Mouse (Mus musculus) neural tube, embryonic 14.5 days (tissue): ENCODE measurements around the gene Tigd3. TPM values are rescaled to one million over a fixed set of nuclear protein-coding genes. Genes with fewer than 3 reads are reported as not detected.

Source experiments
- ATAC-seq: fragments of 200-750 bp; cut with Nextera tagmentation; 2 replicates; pipeline ENCODE4 v1.8.0; 2017; ENCODE audit warnings: low read depth, mild to moderate bottlenecking, moderate TSS enrichment, moderate library complexity
- H3K27ac ChIP-seq: fragments of 300-500 bp; sonication (generic); 2 replicates; pipeline ENCODE4 v1.5.1; 2014; ENCODE audit warnings: low read depth, mild to moderate bottlenecking, control low read depth, low read length, moderate library complexity, mixed read lengths
- H3K27me3 ChIP-seq: fragments of 300-500 bp; sonication (generic); 2 replicates; pipeline ENCODE4 v1.6.1; 2014; ENCODE audit warnings: low read length; ENCODE audit not compliant: control insufficient read depth, insufficient read depth
- H3K36me3 ChIP-seq: fragments of 300-500 bp; sonication (generic); 2 replicates; pipeline ENCODE4 v1.6.1; 2014; ENCODE audit warnings: low read length, mixed read lengths; ENCODE audit not compliant: control insufficient read depth, insufficient read depth
- H3K4me1 ChIP-seq: fragments of 300-500 bp; sonication (generic); 2 replicates; pipeline ENCODE4 v1.6.1; 2014; ENCODE audit warnings: low read length; ENCODE audit not compliant: control insufficient read depth, insufficient read depth
- H3K4me2 ChIP-seq: fragments of 300-500 bp; sonication (generic); 2 replicates; pipeline ENCODE4 v1.6.1; 2014; ENCODE audit warnings: mild to moderate bottlenecking, low read depth, low read length, control low read depth
- H3K4me3 ChIP-seq: fragments of 300-500 bp; sonication (generic); 2 replicates; pipeline ENCODE4 v1.5.1; 2014; ENCODE audit warnings: low read depth, low read length, control low read depth, mixed read lengths
- H3K9ac ChIP-seq: fragments of 300-500 bp; sonication (generic); replicated peaks from 2 replicates; pipeline ENCODE4 v1.6.1; 2014; ENCODE audit warnings: low read depth, mild to moderate bottlenecking, control low read depth, low read length, mixed read lengths
- H3K9me3 ChIP-seq: fragments of 300-500 bp; sonication (generic); 2 replicates; pipeline ENCODE4 v1.6.1; 2016; ENCODE audit warnings: low read length; ENCODE audit not compliant: control insufficient read depth
- WGBS: fragments of 180-500 bp; shearing (Covaris S2); extraction: QIAGEN DNeasy Blood & Tissue Kit; methylation state at CpG from one replicate; pipeline ENCODE4 v1.1.7; 2014; 5-methylcytosine and 5-hydroxymethylcytosine counted together
- polyA plus RNA-seq: library from polyadenylated mRNA; unstranded; fragments of >200 nt; fragmentation: Nextera tagmentation; extraction: Ambion mirVana; gene quantifications from 2 replicates; pipeline ENCODE4 v1.2.1, GENCODE M21; 2014

Gene Tigd3
- polyA plus RNA-seq, 1 experiment from 2014 or later = 12.8 TPM

DNA sequence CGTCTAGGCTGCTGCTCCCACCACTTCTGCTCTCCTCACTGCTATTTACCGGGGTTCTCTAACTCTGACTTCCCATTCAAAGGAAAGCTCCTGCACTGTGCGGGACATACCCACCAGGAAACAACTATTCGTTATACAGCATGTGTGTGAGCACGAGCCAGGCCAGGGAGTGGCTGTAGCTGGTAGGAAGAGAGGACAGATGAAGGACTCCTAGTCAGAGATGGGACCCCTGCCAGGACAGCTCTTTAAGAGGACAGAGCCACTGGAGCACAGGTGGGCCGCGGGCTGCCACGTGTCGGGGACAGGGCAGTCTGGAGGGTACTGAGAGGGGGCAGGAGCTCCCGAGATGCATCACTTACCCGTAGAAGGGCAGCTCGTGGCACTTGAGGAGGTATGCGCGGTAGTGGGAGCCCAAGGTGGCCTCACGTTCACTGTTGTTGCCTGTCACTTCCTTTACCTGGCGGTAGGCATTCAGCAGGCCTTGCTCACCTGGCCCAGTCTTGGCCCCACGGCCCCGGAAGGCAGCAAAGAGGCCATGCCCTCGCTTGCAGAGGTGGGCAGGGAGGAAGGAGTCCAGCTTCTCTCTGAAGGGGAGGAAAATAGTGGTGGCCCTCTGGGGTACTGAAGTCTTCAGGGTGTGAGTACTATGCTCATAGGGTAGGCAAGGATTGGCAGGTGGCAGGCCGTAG is 29.1 kb downstream of the Tigd3 start:
- Histone ChIP-seq H3K27ac (no peak overlapping the region), H3K27me3 (no peaks in the 10 kb centered on the region), H3K36me3 (peaks cover 18% of the 10 kb centered on the region), H3K9me3 (no peaks in the 10 kb centered on the region), H3K4me3 (no peak overlapping the region), H3K9ac (no peak overlapping the region), H3K4me2 (no peak overlapping the region), H3K4me1 (no peaks in the 10 kb centered on the region)
- no peak for ATAC-seq
- WGBS = 93% methylated on average over 20 of the region's 20 CpGs

DNA sequence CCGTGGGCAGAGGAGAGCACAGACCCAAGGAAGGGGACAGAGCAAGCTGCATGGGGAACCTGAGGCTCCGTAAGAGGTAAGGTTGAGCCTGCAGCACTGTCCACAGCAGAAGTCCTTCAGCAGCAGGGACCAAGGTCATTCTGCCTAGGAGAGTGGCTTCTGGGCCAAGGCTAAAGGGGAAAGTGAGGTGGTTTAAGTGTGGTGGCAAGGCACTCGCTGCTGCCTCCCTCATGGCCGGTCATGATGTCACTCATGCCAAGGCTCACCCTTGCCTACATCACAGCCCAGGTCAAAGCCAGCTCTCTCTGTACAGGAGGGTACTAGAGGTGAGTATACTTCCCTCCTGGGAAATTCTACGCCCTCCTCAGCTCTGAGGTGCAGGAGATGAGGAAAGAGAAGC is 30.2 kb downstream of the Tigd3 start:
- peaks cover 12% of the 10 kb centered on the region for H3K36me3 ChIP-seq
- H3K4me1 ChIP-seq = no peaks in the 10 kb centered on the region
- no peak overlapping the region for H3K27ac ChIP-seq
- H3K9me3 ChIP-seq = no peaks in the 10 kb centered on the region
- no peak overlapping the region for H3K9ac ChIP-seq
- no peak overlapping the region for H3K4me2 ChIP-seq
- no peak for ATAC-seq
- H3K27me3 ChIP-seq = no peaks in the 10 kb centered on the region
- H3K4me3 ChIP-seq = no peak overlapping the region
- WGBS = 95% methylated on average over 5 of the region's 5 CpGs

DNA sequence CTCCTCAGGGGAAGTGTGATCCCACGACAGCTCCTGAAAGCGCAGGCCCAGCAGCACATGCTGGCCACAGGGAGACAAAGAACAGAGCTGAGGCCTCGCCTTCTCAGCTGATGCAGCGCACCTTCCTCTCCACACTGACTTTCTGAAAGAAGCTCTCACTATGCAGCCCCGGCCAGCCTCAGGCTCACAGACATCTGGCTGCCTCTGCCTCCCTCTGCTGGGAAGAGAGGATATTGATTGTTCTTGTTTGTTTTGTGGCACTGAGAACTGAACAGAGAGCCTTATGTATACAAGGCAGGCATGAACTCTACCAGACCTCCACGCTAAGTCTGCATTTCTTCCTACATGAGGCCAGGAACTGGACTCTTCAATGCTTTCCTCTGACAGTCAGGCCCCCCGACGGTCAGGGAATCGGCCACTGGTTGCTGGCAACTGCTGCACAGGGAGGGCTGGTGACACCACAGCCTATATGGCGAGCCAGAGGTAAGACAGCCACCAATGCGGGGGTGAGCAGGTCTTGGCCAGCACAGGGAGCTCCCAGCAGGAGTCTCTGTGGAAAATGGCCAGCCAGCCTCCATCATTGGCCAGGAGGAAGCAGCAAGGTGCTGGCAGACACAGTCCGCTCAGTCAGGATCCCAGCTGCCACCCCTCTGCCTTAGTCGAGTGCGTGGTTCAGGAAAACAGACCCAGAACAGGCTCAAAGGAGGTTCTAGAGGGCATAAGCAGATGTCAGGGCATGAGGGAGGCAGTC is 31.4 kb downstream of the Tigd3 start:
- peaks cover 11% of the 10 kb centered on the region; the same call in 1 of the 2 replicates for H3K36me3 ChIP-seq
- H3K4me1 ChIP-seq = no peaks in the 10 kb centered on the region
- no peak overlapping the region for H3K27ac ChIP-seq
- H3K4me2 ChIP-seq = no peak overlapping the region
- ATAC-seq = no peak
- H3K4me3 ChIP-seq = no peak overlapping the region
- H3K9me3 ChIP-seq = no peaks in the 10 kb centered on the region
- H3K27me3 ChIP-seq = no peaks in the 10 kb centered on the region
- WGBS = 96% methylated on average over 14 of the region's 14 CpGs
- H3K9ac ChIP-seq = no peak overlapping the region

DNA sequence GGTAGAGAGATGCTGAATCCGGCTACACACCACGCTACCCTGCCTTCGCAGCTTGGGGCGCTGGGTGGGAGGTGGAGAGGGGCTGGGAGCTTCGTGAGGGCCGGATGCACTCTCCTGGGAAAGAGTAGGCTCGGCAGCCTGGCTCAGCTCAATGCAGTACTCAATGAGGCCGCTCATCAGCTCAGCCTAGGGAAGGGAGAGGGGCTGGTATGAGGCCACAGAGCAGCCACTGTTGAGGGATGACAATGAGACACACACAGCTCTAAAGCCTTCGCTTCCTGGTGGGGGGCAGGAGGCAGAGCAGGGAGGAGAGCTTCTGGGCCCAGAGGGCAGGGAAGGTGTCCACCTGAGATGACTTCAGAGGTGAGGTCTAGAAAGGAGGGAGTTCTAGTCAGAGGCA is 37.3 kb downstream of the Tigd3 start:
- Histone ChIP-seq H3K9ac (no peak overlapping the region), H3K4me1 (no peaks in the 10 kb centered on the region), H3K9me3 (no peaks in the 10 kb centered on the region), H3K27me3 (no peaks in the 10 kb centered on the region), H3K4me2 (no peak overlapping the region), H3K36me3 (peaks cover 17% of the 10 kb centered on the region), H3K4me3 (no peak overlapping the region), H3K27ac (no peak overlapping the region)
- 87% methylated on average over 9 of the region's 9 CpGs for WGBS
- ATAC-seq = no peak

DNA sequence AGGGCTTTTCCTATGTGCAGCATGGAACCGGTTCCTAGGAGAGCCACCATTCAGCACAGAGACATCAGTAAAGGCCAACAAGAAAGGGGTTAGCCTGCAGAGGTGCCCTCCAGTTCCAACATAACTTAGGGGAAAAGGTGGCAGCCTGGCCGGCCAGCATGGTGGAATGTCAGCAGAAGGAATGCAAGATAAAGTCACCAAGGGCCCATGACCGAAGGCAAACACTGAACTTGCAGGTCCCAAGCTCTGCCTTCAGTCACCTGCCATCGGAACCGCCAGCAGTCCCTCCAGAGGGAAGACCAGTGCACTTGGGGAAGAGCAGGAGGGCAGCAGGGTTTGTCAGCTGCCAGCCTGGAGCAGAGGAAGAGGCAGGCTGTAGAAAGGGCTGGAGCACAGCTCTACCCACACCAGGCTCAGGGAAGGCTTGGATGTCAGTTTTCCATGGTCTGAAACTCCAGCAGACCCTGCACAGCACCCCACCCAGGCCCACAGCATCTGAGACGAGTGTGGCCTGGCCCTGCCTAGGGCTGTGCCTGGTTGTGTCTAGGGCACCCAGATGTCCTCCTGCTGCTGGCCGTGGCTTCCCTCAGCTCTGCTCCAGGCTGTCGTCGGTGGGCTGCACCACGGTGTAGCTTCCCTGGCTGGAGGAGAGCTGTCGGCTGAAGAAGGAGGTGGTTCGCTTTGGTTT is 41.8 kb downstream of the Tigd3 start:
- Histone ChIP-seq H3K36me3 (peaks cover 12% of the 10 kb centered on the region), H3K9ac (no peak overlapping the region), H3K27me3 (no peaks in the 10 kb centered on the region), H3K4me1 (peaks cover 22% of the 10 kb centered on the region), H3K4me3 (no peak overlapping the region), H3K9me3 (no peaks in the 10 kb centered on the region), H3K27ac (no peak overlapping the region), H3K4me2 (no peak overlapping the region)
- WGBS = 89% methylated on average over 12 of the region's 12 CpGs
- ATAC-seq = no peak

DNA sequence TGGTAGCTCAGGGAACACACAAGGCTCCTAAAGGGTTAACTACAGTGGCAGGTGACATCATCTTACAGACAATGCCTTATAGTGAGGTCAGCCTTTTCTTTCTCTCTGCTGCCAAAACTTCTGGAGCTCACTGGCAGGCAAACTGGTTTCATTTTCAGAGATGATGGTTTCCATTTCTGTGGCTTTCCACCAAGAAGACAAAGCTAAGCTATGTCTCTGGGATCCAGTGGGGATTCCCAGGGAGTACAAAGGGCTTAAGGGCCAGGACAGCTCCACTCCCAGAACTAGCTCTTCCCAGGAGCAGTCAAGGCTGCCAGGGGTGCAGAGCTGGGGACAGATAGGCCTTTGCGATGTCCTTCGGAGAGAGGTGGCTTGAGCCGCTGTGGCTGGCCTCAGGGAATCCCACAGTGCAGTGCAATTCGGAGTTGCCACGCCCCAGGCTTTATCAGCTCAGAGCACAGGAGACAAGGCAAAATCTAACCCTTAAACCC is 42.4 kb downstream of the Tigd3 start:
- H3K4me2 ChIP-seq = no peak overlapping the region
- no peak for ATAC-seq
- no peak overlapping the region for H3K4me3 ChIP-seq
- H3K27me3 ChIP-seq = no peaks in the 10 kb centered on the region
- peaks cover 11% of the 10 kb centered on the region for H3K36me3 ChIP-seq
- no peak overlapping the region for H3K9ac ChIP-seq
- H3K27ac ChIP-seq = no peak overlapping the region
- 72% methylated on average over 5 of the region's 5 CpGs for WGBS
- peaks cover 26% of the 10 kb centered on the region for H3K4me1 ChIP-seq
- H3K9me3 ChIP-seq = no peaks in the 10 kb centered on the region

DNA sequence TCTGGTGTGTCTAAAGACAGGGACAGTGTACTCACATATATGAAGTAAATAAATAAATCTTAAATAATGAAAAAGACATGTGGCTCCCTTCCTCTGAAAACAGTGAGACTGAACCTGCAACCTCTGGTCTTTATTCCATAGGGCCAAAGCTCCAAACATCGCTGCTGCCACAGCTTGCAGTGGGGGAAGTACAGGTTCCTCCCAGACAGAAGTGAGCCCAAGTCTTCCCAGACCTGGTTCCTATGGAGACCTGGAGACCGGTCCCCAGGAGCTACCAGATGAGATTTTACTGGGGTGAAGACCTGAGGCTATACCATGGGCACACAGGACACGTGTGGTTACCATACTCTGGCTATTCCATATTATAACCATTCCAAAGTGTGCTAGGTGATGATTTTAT is 43.1 kb downstream of the Tigd3 start:
- no peak overlapping the region for H3K9ac ChIP-seq
- H3K27ac ChIP-seq = no peak overlapping the region
- H3K27me3 ChIP-seq = no peaks in the 10 kb centered on the region
- H3K4me2 ChIP-seq = no peak overlapping the region
- ATAC-seq = no peak
- H3K9me3 ChIP-seq = no peaks in the 10 kb centered on the region
- 90% methylated on average over 3 of the region's 3 CpGs for WGBS
- no peak overlapping the region for H3K4me3 ChIP-seq
- H3K4me1 ChIP-seq = peaks cover 26% of the 10 kb centered on the region
- H3K36me3 ChIP-seq = peaks cover 9% of the 10 kb centered on the region

DNA sequence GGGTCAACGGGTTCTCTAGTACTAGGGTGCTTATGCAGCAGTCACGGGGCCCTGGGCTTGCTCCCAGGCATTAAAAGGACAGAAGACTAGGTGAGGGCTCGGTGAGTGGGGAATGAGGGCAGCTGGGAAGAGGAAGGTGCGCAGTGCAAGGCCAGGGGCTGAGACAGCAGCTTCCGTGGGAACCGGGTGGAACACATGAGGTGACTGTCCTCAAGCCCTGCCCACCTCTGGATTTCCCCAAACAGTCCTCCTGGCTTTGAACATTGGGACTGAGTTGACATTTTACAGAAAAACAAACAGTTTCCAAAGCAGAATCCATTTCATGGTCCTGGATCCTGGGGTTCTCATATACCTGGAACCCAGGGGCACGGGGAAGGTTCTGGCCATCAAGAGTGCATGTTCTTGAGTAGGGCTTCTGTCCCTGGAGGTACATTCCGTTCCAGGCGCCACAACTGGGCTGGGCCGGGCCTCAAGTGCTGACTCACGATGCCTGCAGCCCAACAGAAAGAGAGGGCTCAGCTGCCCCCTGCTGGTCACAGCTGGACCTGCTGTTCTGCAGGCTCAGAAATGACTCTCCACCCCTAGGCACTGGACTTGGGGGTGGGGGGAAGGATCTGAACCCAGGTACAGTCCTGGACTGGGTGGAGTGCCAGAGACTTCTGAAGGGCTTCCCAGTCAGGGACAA is 44.0 kb downstream of the Tigd3 start:
- peaks cover 32% of the 10 kb centered on the region for H3K4me1 ChIP-seq
- 28% methylated on average over 11 of the region's 11 CpGs for WGBS
- peak; percentile 20; the same call in 1 of the 2 replicates for ATAC-seq
- H3K4me3 ChIP-seq = no peak overlapping the region
- H3K9ac ChIP-seq = no peak overlapping the region
- no peaks in the 10 kb centered on the region for H3K27me3 ChIP-seq
- H3K4me2 ChIP-seq = no peak overlapping the region
- no peak overlapping the region for H3K27ac ChIP-seq
- H3K36me3 ChIP-seq = peaks cover 9% of the 10 kb centered on the region
- no peaks in the 10 kb centered on the region for H3K9me3 ChIP-seq
